Mouse (Mus musculus): ENCODE measurements around the gene Tsen54. TPM values are rescaled to one million over a fixed set of nuclear protein-coding genes. Genes with fewer than 3 reads are reported as not detected.
"Not testable (repeated sequence)": the region's sequence is repeated elsewhere in the genome, so short reads cannot be mapped to it uniquely, and the experiment has no call there.

Tsen54 gene
- total and polyA plus RNA-seq, 2 experiments from 2014 or later, result 16.8 to 23.5 TPM

- ATAC-seq (no peak), DNase-seq (no peak)
- H3K4me1 ChIP-seq (ENCODE audit: insufficient read depth), result no peaks in the 10 kb centered on the region
- no peak overlapping the region for H3K4me3 ChIP-seq (ENCODE audit: low read depth, low read length)
- H3K9ac ChIP-seq, result no peak overlapping the region
- H3K27ac ChIP-seq (ENCODE audit: low read depth, low read length), result no peak overlapping the region
- WGBS, result 80% methylated on average over 12 of the region's 14 CpGs
- no peak for TF ChIP-seq CTCF (IDR thresholded peaks at IDR 0.05; ENCODE audit: low read depth)
- no peaks in the 10 kb centered on the region for H3K27me3 ChIP-seq (ENCODE audit: insufficient read depth, low read length)
- no peaks in the 10 kb centered on the region for H3K9me3 ChIP-seq (ENCODE audit: low read length)
- no peak overlapping the region for H3K4me2 ChIP-seq (ENCODE audit: low read depth)
- no peaks in the 10 kb centered on the region for H3K36me3 ChIP-seq (ENCODE audit: insufficient read depth)
Observed at GRCm38 (mm10) chr11:115843141-115843890, 28.8 kb downstream of the Tsen54 start.

- WGBS, result 91% methylated on average over 5 of the region's 5 CpGs
Observed at GRCm38 (mm10) chr11:115843891-115844239, 29.3 kb downstream of the Tsen54 start.

GRCm38 (mm10) chr11:115844240-115844639 lies 29.7 kb downstream of the Tsen54 start:
- DNase-seq, result no peak
- H3K4me3 ChIP-seq (ENCODE audit: low read depth, low read length), result no peak overlapping the region

More at GRCm38 (mm10) chr11:115843891-115844239, 29.3 kb downstream of the Tsen54 start:
- Histone ChIP-seq H3K9ac (no peak overlapping the region), H3K27ac (ENCODE audit: low read depth, low read length) (no peak overlapping the region), H3K36me3 (ENCODE audit: insufficient read depth) (no peaks in the 10 kb centered on the region), H3K4me3 (ENCODE audit: low read depth, low read length) (no peak overlapping the region), H3K4me2 (ENCODE audit: low read depth) (no peak overlapping the region), H3K27me3 (ENCODE audit: insufficient read depth, low read length) (no peaks in the 10 kb centered on the region), H3K4me1 (ENCODE audit: insufficient read depth) (no peaks in the 10 kb centered on the region), H3K9me3 (ENCODE audit: low read length) (no peaks in the 10 kb centered on the region)
- no peak for ATAC-seq
- TF ChIP-seq CTCF (IDR thresholded peaks at IDR 0.05; ENCODE audit: low read depth), result no peak
- no peak for DNase-seq

GRCm38 (mm10) chr11:115845819-115846218 lies 31.3 kb downstream of the Tsen54 start:
- no peaks in the 10 kb centered on the region for H3K9me3 ChIP-seq (ENCODE audit: low read length)
- no peak overlapping the region for H3K4me3 ChIP-seq (ENCODE audit: low read depth, low read length)
- H3K27ac ChIP-seq (ENCODE audit: low read depth, low read length), result no peak overlapping the region
- over 99% methylated on average over 2 of the region's 2 CpGs for WGBS
- DNase-seq (no peak), ATAC-seq (no peak)
- no peaks in the 10 kb centered on the region for H3K27me3 ChIP-seq (ENCODE audit: insufficient read depth, low read length)
- no peak overlapping the region for H3K4me2 ChIP-seq (ENCODE audit: low read depth)
- TF ChIP-seq CTCF (IDR thresholded peaks at IDR 0.05; ENCODE audit: low read depth), result no peak
- no peaks in the 10 kb centered on the region for H3K4me1 ChIP-seq (ENCODE audit: insufficient read depth)
- H3K36me3 ChIP-seq (ENCODE audit: insufficient read depth), result no peaks in the 10 kb centered on the region
- H3K9ac ChIP-seq, result no peak overlapping the region

More at GRCm38 (mm10) chr11:115844240-115844639, 29.7 kb downstream of the Tsen54 start:
- no peak overlapping the region for H3K27ac ChIP-seq (ENCODE audit: low read depth, low read length)
- TF ChIP-seq CTCF (IDR thresholded peaks at IDR 0.05; ENCODE audit: low read depth), result no peak
- H3K27me3 ChIP-seq (ENCODE audit: insufficient read depth, low read length), result no peaks in the 10 kb centered on the region
- no peaks in the 10 kb centered on the region for H3K36me3 ChIP-seq (ENCODE audit: insufficient read depth)
- H3K9me3 ChIP-seq (ENCODE audit: low read length), result no peaks in the 10 kb centered on the region
- no peak overlapping the region for H3K9ac ChIP-seq
- H3K4me1 ChIP-seq (ENCODE audit: insufficient read depth), result no peaks in the 10 kb centered on the region
- WGBS, result 76% methylated on average over 7 of the region's 8 CpGs
- no peak overlapping the region for H3K4me2 ChIP-seq (ENCODE audit: low read depth)
- ATAC-seq, result no peak

GRCm38 (mm10) chr11:115854674-115855073 lies 40.1 kb downstream of the Tsen54 start:
- Histone ChIP-seq H3K4me2 (ENCODE audit: low read depth) (no peak overlapping the region), H3K27ac (ENCODE audit: low read depth, low read length) (no peak overlapping the region), H3K9ac (no peak overlapping the region), H3K36me3 (ENCODE audit: insufficient read depth) (no peaks in the 10 kb centered on the region), H3K9me3 (ENCODE audit: low read length) (no peaks in the 10 kb centered on the region), H3K4me1 (ENCODE audit: insufficient read depth) (peaks cover 6% of the 10 kb centered on the region; the same call in 1 of the 2 replicates), H3K27me3 (ENCODE audit: insufficient read depth, low read length) (peaks cover 20% of the 10 kb centered on the region), H3K4me3 (ENCODE audit: low read depth, low read length) (no peak overlapping the region)
- ATAC-seq (no peak), DNase-seq (no peak)
- TF ChIP-seq CTCF (IDR thresholded peaks at IDR 0.05; ENCODE audit: low read depth), result no peak
- 72% methylated on average over 6 of the region's 6 CpGs for WGBS

GRCm38 (mm10) chr11:115857146-115857545 lies 42.6 kb downstream of the Tsen54 start:
- not testable (repeated sequence) for DNase-seq; H3K4me3 ChIP-seq (ENCODE audit: low read depth, low read length); H3K9ac ChIP-seq; H3K27ac ChIP-seq (ENCODE audit: low read depth, low read length); H3K36me3 ChIP-seq (ENCODE audit: insufficient read depth); H3K9me3 ChIP-seq (ENCODE audit: low read length); H3K4me1 ChIP-seq (ENCODE audit: insufficient read depth); H3K4me2 ChIP-seq (ENCODE audit: low read depth); ATAC-seq
- H3K27me3 ChIP-seq (ENCODE audit: insufficient read depth, low read length), result peaks cover 34% of the 10 kb centered on the region
- 89% methylated on average over 4 of the region's 4 CpGs for WGBS

- Histone ChIP-seq H3K9ac (no peak overlapping the region), H3K36me3 (ENCODE audit: insufficient read depth) (no peaks in the 10 kb centered on the region), H3K4me1 (ENCODE audit: insufficient read depth) (peaks cover 6% of the 10 kb centered on the region; the same call in 1 of the 2 replicates), H3K4me2 (ENCODE audit: low read depth) (no peak overlapping the region), H3K4me3 (ENCODE audit: low read depth, low read length) (no peak overlapping the region), H3K27ac (ENCODE audit: low read depth, low read length) (no peak overlapping the region), H3K27me3 (ENCODE audit: insufficient read depth, low read length) (peaks cover 34% of the 10 kb centered on the region), H3K9me3 (ENCODE audit: low read length) (no peaks in the 10 kb centered on the region)
- 50% methylated on average over 13 of the region's 13 CpGs for WGBS
- no peak for TF ChIP-seq CTCF (IDR thresholded peaks at IDR 0.05; ENCODE audit: low read depth)
- DNase-seq, result no peak
- ATAC-seq, result no peak
Observed at GRCm38 (mm10) chr11:115857936-115858335, 43.4 kb downstream of the Tsen54 start.

All from forebrain, postnatal 0 days (tissue).